Mouse (Mus musculus): ENCODE measurements around the gene Htr1f. TPM values are rescaled to one million over a fixed set of nuclear protein-coding genes. Genes with fewer than 3 reads are reported as not detected.
"Not testable (repeated sequence)": the region's sequence is repeated elsewhere in the genome, so short reads cannot be mapped to it uniquely, and the experiment has no call there.

Htr1f gene
- 0.14 TPM in 1 of 2 replicates, not detected in the other for polyA plus RNA-seq (2016; fragmentation: Nextera tagmentation; extraction: Ambion mirVana)

DNA sequence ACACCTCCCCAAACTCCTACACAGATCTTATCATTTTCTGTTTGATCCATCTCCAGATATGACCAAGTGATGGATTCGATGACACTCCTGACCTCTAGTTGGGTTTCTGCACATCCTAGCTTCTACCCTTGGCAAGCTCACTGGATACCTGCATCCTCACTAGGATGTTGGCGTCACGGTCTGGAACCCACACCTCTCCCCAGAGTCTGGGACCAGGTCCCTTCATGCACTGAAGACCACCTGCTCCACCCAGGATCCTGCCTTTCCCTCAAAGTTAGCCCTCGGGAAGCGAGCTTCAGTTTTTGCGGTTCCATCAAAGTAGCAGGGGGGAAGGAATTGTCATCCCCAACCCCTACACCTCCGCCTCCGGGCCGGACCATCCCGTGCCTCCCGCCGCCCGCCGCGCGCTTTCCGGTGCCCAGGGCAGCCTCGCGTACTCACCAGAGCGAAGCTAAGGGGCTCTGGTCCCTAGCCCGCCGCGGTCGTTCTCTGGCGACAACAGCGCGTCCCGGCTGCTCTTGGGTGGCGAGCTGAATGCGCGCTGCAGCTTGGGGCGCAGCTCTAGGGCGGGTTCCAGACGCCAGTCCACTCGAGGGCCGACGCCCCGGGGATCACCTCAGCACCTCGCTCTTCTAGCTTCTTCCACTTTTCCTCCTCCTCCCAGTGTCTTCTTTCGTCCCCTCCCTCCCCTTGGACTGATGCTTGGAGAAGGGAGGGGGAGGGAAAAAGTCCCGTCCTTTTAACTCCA lies at the start of gene Htr1f:
Gene Htr1f (minus strand): TSS at position 671 of the 748 bp plus-strand sequence.
- WGBS: 6% methylated on average over 40 of the region's 41 CpGs
- peak within 1 kb of the TSS; percentile 93 for H3K4me2 ChIP-seq (replicated peaks)
- no peaks in the 10 kb centered on the region for H3K36me3 ChIP-seq
- peaks cover 6% of the 10 kb centered on the region; the same call in 1 of the 2 replicates for H3K4me1 ChIP-seq
- H3K9me3 ChIP-seq (replicated peaks): no peaks in the 10 kb centered on the region
- H3K27ac ChIP-seq: no peak within 1 kb of the TSS
- peak within 1 kb of the TSS; percentile 56 for H3K9ac ChIP-seq
- peak; percentile 76 for ATAC-seq (ENCODE audit: low FRiP score)
- H3K4me3 ChIP-seq: peak within 1 kb of the TSS; percentile 47
- H3K27me3 ChIP-seq: peaks cover 15% of the 10 kb centered on the region

DNA sequence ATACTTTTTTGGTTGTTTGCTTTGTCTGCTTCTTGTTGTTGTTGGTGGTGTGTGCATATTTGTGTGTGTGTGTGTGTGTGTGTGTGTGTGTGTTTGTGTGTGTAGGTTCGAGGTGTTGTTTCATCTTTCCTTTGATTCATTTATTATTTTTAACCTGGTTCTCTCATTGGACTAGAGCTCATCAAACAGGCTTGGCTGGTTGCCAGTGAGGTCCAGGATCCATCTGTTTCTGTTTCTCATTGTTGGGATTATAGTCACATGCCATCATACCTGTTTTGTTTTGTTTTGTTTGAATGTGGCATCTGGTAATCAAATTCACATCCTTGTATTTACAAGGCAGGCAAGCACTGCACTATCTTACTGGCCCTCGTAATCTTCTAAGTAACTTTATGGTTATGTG lies 34.1 kb upstream of the Htr1f start:
- Histone ChIP-seq H3K4me1 (no peaks in the 10 kb centered on the region), H3K27ac (no peak overlapping the region), H3K27me3 (no peaks in the 10 kb centered on the region), H3K36me3 (no peaks in the 10 kb centered on the region), H3K4me3 (no peak overlapping the region), H3K4me2 (replicated peaks) (no peak overlapping the region), H3K9me3 (replicated peaks) (no peaks in the 10 kb centered on the region), H3K9ac (no peak overlapping the region)
- ATAC-seq (ENCODE audit: low FRiP score): no peak
- 73% methylated on average over 2 of the region's 2 CpGs for WGBS

DNA sequence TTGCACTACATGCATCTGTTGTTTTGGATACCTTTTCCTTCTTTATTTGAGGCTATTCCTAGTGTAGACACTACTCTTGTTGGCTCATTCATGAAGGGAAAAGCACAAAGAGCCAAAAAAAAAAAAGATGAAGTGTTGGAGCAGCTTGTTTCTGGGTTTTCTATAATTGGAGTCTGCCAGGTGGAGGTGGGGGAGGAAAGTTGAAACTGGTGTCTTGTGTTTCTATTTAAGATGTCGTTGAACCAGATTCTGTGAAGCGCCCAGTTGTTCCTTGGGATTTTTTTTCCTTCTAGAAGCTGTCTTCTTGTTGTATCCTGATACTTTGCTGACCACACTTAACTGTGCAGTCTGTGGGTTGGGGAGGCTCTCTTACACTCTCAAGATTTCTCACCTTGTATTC lies 23.7 kb upstream of the Htr1f start:
- no peaks in the 10 kb centered on the region for H3K27me3 ChIP-seq
- no peaks in the 10 kb centered on the region for H3K36me3 ChIP-seq
- no peak overlapping the region for H3K9ac ChIP-seq
- no peaks in the 10 kb centered on the region for H3K9me3 ChIP-seq (replicated peaks)
- ATAC-seq (ENCODE audit: low FRiP score): no peak
- 86% methylated on average over 2 of the region's 2 CpGs for WGBS
- no peak overlapping the region for H3K4me3 ChIP-seq
- no peaks in the 10 kb centered on the region for H3K4me1 ChIP-seq
- no peak overlapping the region for H3K27ac ChIP-seq
- H3K4me2 ChIP-seq (replicated peaks): no peak overlapping the region

- H3K27me3 ChIP-seq: no peaks in the 10 kb centered on the region
- 85% methylated on average over 3 of the region's 3 CpGs for WGBS
- no peak overlapping the region for H3K4me2 ChIP-seq (replicated peaks)
- H3K4me1 ChIP-seq: no peaks in the 10 kb centered on the region
- H3K27ac ChIP-seq: no peak overlapping the region
- no peaks in the 10 kb centered on the region for H3K9me3 ChIP-seq (replicated peaks)
- no peak overlapping the region for H3K4me3 ChIP-seq
- H3K36me3 ChIP-seq: no peaks in the 10 kb centered on the region
- H3K9ac ChIP-seq: no peak overlapping the region
- no peak for ATAC-seq (ENCODE audit: low FRiP score)
These were observed 22.2 kb upstream of the Htr1f start for GRCm38 (mm10) chr16:65127846-65128245.

GRCm38 (mm10) chr16:65112221-65112620 lies 6.6 kb upstream of the Htr1f start:
- no peaks in the 10 kb centered on the region; the same call in 1 of the 2 replicates for H3K9me3 ChIP-seq (replicated peaks)

GRCm38 (mm10) chr16:65093552-65093951 lies 12.1 kb downstream of the Htr1f start:
- ATAC-seq (ENCODE audit: low FRiP score): no peak
- 90% methylated on average over 5 of the region's 5 CpGs for WGBS
- Histone ChIP-seq H3K4me3 (no peak overlapping the region), H3K27me3 (no peaks in the 10 kb centered on the region), H3K9me3 (replicated peaks) (no peaks in the 10 kb centered on the region), H3K4me1 (no peaks in the 10 kb centered on the region), H3K4me2 (replicated peaks) (no peak overlapping the region), H3K27ac (no peak overlapping the region), H3K36me3 (no peaks in the 10 kb centered on the region), H3K9ac (no peak overlapping the region)

More at GRCm38 (mm10) chr16:65112221-65112620, 6.6 kb upstream of the Htr1f start:
- WGBS: 86% methylated on average over 1 of the region's 1 CpGs
- H3K4me3 ChIP-seq: no peak overlapping the region
- no peak for ATAC-seq (ENCODE audit: low FRiP score)
- H3K27me3 ChIP-seq: no peaks in the 10 kb centered on the region
- no peak overlapping the region for H3K9ac ChIP-seq
- H3K27ac ChIP-seq: no peak overlapping the region
- H3K4me1 ChIP-seq: no peaks in the 10 kb centered on the region
- H3K4me2 ChIP-seq (replicated peaks): no peak overlapping the region
- H3K36me3 ChIP-seq: no peaks in the 10 kb centered on the region

DNA sequence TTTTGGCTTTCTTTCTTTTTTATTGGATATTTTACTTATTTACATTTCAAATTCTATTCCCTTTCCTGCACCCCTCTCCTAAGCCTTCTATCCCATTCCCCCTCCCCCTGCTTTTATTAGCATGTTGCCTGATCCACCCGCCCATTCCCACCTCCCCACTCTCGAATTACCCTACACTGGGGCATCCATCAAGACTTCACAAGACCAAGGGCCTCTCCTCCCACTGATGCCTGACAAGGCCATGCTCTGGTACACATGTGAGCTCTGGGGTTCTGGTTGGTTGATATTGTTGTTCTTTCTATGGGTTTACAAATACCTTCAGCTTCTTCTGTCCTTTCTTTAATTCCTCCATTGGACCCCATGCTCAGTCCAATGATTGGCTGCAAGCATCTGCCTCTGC lies 22.2 kb downstream of the Htr1f start:
- Histone ChIP-seq H3K27me3 (no peaks in the 10 kb centered on the region), H3K4me2 (replicated peaks) (no peak overlapping the region), H3K27ac (no peak overlapping the region), H3K36me3 (no peaks in the 10 kb centered on the region), H3K9ac (no peak overlapping the region), H3K4me3 (no peak overlapping the region), H3K4me1 (no peaks in the 10 kb centered on the region), H3K9me3 (replicated peaks) (no peaks in the 10 kb centered on the region)
- ATAC-seq (ENCODE audit: low FRiP score): no peak
- 47% methylated on average over 2 of the region's 2 CpGs for whole genome bisulfite sequencing

- H3K27me3 ChIP-seq: no peaks in the 10 kb centered on the region
- 81% methylated on average over 1 of the region's 1 CpGs for WGBS
These were observed 35.8 kb downstream of the Htr1f start for GRCm38 (mm10) chr16:65069867-65070266.

GRCm38 (mm10) chr16:65066264-65066663 lies 39.4 kb downstream of the Htr1f start:
- no peaks in the 10 kb centered on the region for H3K4me1 ChIP-seq
- H3K4me3 ChIP-seq: no peak overlapping the region
- H3K9ac ChIP-seq: no peak overlapping the region
- no peaks in the 10 kb centered on the region for H3K27me3 ChIP-seq
- ATAC-seq (ENCODE audit: low FRiP score): no peak
- H3K36me3 ChIP-seq: no peaks in the 10 kb centered on the region
- H3K4me2 ChIP-seq (replicated peaks): no peak overlapping the region
- no peak overlapping the region for H3K27ac ChIP-seq
- H3K9me3 ChIP-seq (replicated peaks): no peaks in the 10 kb centered on the region

More at GRCm38 (mm10) chr16:65069867-65070266, 35.8 kb downstream of the Htr1f start:
- Histone ChIP-seq H3K36me3 (no peaks in the 10 kb centered on the region), H3K9me3 (replicated peaks) (no peaks in the 10 kb centered on the region), H3K4me2 (replicated peaks) (no peak overlapping the region), H3K4me1 (no peaks in the 10 kb centered on the region), H3K27ac (no peak overlapping the region), H3K4me3 (no peak overlapping the region), H3K9ac (no peak overlapping the region)
- ATAC-seq (ENCODE audit: low FRiP score): no peak

- H3K27ac ChIP-seq: not testable (repeated sequence)
These were observed 67.8 kb downstream of the Htr1f start for GRCm38 (mm10) chr16:65037660-65038425.

DNA sequence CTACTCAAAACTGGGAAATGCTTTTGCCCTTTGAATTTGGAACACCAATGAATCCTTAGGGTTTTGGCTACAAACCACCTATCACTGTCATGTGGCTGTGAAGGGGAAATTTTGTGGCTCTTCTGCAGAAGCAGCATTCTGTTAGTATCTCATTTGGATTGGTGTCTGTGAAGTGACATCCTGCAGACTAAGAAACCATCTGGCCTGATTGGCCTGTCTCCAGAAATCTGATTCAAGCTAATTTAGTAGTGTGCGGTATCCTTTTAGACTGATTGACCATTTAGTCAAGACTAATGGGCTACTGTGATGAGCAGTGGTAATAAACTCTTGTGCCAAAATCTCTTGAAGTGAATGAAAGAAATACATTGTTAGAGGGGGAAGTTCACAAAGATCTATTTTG lies 76.0 kb downstream of the Htr1f start:
- H3K36me3 ChIP-seq: no peaks in the 10 kb centered on the region
- no peak overlapping the region for H3K4me2 ChIP-seq (replicated peaks)
- WGBS: 76% methylated on average over 1 of the region's 1 CpGs
- ATAC-seq (ENCODE audit: low FRiP score): no peak
- H3K27ac ChIP-seq: no peak overlapping the region
- H3K4me3 ChIP-seq: no peak overlapping the region
- H3K27me3 ChIP-seq: no peaks in the 10 kb centered on the region
- H3K4me1 ChIP-seq: no peaks in the 10 kb centered on the region
- H3K9me3 ChIP-seq (replicated peaks): no peaks in the 10 kb centered on the region
- no peak overlapping the region for H3K9ac ChIP-seq

More at GRCm38 (mm10) chr16:65037660-65038425, 67.8 kb downstream of the Htr1f start:
- WGBS: 89% methylated on average over 5 of the region's 5 CpGs
- ATAC-seq (ENCODE audit: low FRiP score); H3K27me3 ChIP-seq; H3K36me3 ChIP-seq; H3K4me2 ChIP-seq (replicated peaks); H3K9me3 ChIP-seq (replicated peaks); H3K4me3 ChIP-seq; H3K4me1 ChIP-seq; H3K9ac ChIP-seq: not testable (repeated sequence)

- Histone ChIP-seq H3K4me2 (replicated peaks) (no peak overlapping the region), H3K9ac (no peak overlapping the region), H3K4me1 (no peaks in the 10 kb centered on the region), H3K9me3 (replicated peaks) (no peaks in the 10 kb centered on the region), H3K4me3 (no peak overlapping the region), H3K27me3 (no peaks in the 10 kb centered on the region), H3K27ac (no peak overlapping the region), H3K36me3 (no peaks in the 10 kb centered on the region)
- ATAC-seq (ENCODE audit: low FRiP score): no peak
- WGBS: 76% methylated on average over 3 of the region's 3 CpGs
These were observed 83.3 kb downstream of the Htr1f start for GRCm38 (mm10) chr16:65022364-65022763.
